Mouse (Mus musculus) midbrain, embryonic 13.5 days (tissue): ENCODE measurements around the gene Xylt1. TPM values are rescaled to one million over a fixed set of nuclear protein-coding genes. Genes with fewer than 3 reads are reported as not detected.
A peak's percentile ranks its signal among the peaks of the same experiment; 100 is the strongest.

Experiments used
- ATAC-seq: fragments of 200-750 bp; cut with Nextera tagmentation; 2 replicates; pipeline ENCODE4 v1.8.0; 2017; ENCODE audit warnings: mild to moderate bottlenecking, moderate TSS enrichment, moderate library complexity
- H3K27ac ChIP-seq: fragments of 300-500 bp; sonication (generic); 2 replicates; pipeline ENCODE4 v1.5.1; 2015; ENCODE audit warnings: inconsistent platforms, mild to moderate bottlenecking, moderate library complexity
- H3K27me3 ChIP-seq: fragments of 300-500 bp; sonication (generic); 2 replicates; pipeline ENCODE4 v1.6.1; 2015; ENCODE audit warnings: mild to moderate bottlenecking, inconsistent platforms
- H3K36me3 ChIP-seq: fragments of 300-500 bp; sonication (generic); 2 replicates; pipeline ENCODE4 v1.6.1; 2015; ENCODE audit warnings: mild to moderate bottlenecking, inconsistent platforms
- H3K4me1 ChIP-seq: fragments of 300-500 bp; sonication (generic); replicated peaks from 2 replicates; pipeline ENCODE4 v1.6.1; 2015; ENCODE audit warnings: inconsistent platforms
- H3K4me2 ChIP-seq: fragments of 300-500 bp; sonication (generic); replicated peaks from 2 replicates; pipeline ENCODE4 v1.6.1; 2015; ENCODE audit warnings: moderate library complexity, mild to moderate bottlenecking, inconsistent platforms
- H3K4me3 ChIP-seq: fragments of 300-500 bp; sonication (generic); replicated peaks from 2 replicates; pipeline ENCODE4 v1.5.1; 2015; ENCODE audit warnings: mild to moderate bottlenecking, inconsistent platforms
- H3K9ac ChIP-seq: fragments of 300-500 bp; sonication (generic); replicated peaks from 2 replicates; pipeline ENCODE4 v1.6.1; 2015; ENCODE audit warnings: mild to moderate bottlenecking, inconsistent platforms
- H3K9me3 ChIP-seq: fragments of 300-500 bp; sonication (generic); 2 replicates; pipeline ENCODE4 v1.6.1; 2016; ENCODE audit warnings: mild to moderate bottlenecking, inconsistent platforms
- WGBS: fragments of 180-500 bp; shearing (Covaris S2); methylation state at CpG from one replicate; pipeline ENCODE4 v1.1.7; 2015; 5-methylcytosine and 5-hydroxymethylcytosine counted together
- polyA plus RNA-seq: library from polyadenylated mRNA; unstranded; fragments of >200 nt; fragmentation: Nextera tagmentation; extraction: Ambion mirVana; gene quantifications from 2 replicates; pipeline ENCODE4 v1.2.1, GENCODE M21; 2015

Gene Xylt1
- polyA plus RNA-seq, 1 experiment from 2014 or later = 1.7 TPM

DNA sequence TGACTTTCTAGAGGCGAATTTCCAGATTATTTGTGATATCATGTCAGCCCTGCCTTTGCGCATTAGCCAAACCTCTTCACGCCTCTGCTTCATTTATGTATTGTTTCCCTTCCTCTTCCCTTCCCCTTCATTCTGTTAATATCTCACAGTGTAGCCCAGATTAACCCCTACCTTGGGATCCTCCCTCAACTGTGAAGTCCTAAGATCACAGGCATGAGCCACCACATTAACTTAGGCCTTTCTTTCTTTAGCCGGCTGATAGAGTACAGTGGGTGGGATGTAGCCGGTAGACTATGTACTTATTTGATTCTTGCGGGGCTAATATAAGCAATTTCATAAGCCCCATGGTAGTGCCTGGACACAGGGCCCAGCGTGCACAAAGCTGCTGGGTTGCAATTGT, 62.4 kb downstream of the Xylt1 start:
- H3K9me3 ChIP-seq = no peaks in the 10 kb centered on the region

GRCm38 (mm10) chr7:117445471-117445870, 64.7 kb downstream of the Xylt1 start:
- Histone ChIP-seq H3K9me3 (no peaks in the 10 kb centered on the region), H3K36me3 (no peaks in the 10 kb centered on the region), H3K27me3 (no peaks in the 10 kb centered on the region), H3K9ac (no peak overlapping the region), H3K27ac (no peak overlapping the region), H3K4me2 (no peak overlapping the region), H3K4me3 (no peak overlapping the region), H3K4me1 (no peaks in the 10 kb centered on the region)
- ATAC-seq = no peak
- WGBS = 44% methylated on average over 3 of the region's 3 CpGs

More for the DNA sequence above, 62.4 kb downstream of the Xylt1 start:
- no peak overlapping the region for H3K4me2 ChIP-seq
- WGBS = 89% methylated on average over 7 of the region's 7 CpGs
- H3K4me1 ChIP-seq = peaks cover 15% of the 10 kb centered on the region
- H3K9ac ChIP-seq = no peak overlapping the region
- H3K27ac ChIP-seq = no peak overlapping the region
- H3K36me3 ChIP-seq = no peaks in the 10 kb centered on the region
- ATAC-seq = no peak
- H3K4me3 ChIP-seq = no peak overlapping the region
- no peaks in the 10 kb centered on the region for H3K27me3 ChIP-seq

DNA sequence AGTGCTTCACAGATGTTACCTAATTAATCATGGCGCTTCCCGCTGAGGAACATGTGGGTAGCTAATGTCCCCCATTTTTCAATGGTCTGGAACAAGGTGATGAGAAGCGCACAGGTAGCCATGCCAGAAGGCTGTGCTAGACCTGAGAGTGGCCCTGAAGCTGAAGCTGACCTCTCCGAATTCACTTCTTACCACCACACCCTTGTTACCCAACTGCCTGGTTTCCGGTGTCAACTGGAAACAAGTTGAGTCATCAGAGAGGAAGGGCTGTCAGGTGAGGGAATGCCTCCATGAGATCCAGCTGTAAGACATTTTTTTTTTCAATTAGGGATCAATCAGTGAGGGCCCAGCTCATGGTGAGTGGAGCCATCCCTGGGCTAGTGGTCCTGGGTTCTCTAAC, 68.8 kb downstream of the Xylt1 start:
- Histone ChIP-seq H3K9me3 (no peaks in the 10 kb centered on the region), H3K9ac (no peak overlapping the region), H3K27ac (no peak overlapping the region), H3K36me3 (no peaks in the 10 kb centered on the region), H3K4me1 (peaks cover 11% of the 10 kb centered on the region; the same call in 1 of the 2 replicates), H3K4me2 (no peak overlapping the region), H3K4me3 (no peak overlapping the region), H3K27me3 (no peaks in the 10 kb centered on the region)
- 96% methylated on average over 5 of the region's 5 CpGs for WGBS
- ATAC-seq = no peak

- no peaks in the 10 kb centered on the region for H3K9me3 ChIP-seq
- H3K9ac ChIP-seq = no peak overlapping the region
- peaks cover 11% of the 10 kb centered on the region; the same call in 1 of the 2 replicates for H3K4me1 ChIP-seq
- ATAC-seq = no peak
- H3K36me3 ChIP-seq = no peaks in the 10 kb centered on the region
- no peak overlapping the region for H3K4me3 ChIP-seq
- no peaks in the 10 kb centered on the region for H3K27me3 ChIP-seq
- no peak overlapping the region for H3K4me2 ChIP-seq
- H3K27ac ChIP-seq = no peak overlapping the region
These were observed 70.4 kb downstream of the Xylt1 start for GRCm38 (mm10) chr7:117451212-117451611.

DNA sequence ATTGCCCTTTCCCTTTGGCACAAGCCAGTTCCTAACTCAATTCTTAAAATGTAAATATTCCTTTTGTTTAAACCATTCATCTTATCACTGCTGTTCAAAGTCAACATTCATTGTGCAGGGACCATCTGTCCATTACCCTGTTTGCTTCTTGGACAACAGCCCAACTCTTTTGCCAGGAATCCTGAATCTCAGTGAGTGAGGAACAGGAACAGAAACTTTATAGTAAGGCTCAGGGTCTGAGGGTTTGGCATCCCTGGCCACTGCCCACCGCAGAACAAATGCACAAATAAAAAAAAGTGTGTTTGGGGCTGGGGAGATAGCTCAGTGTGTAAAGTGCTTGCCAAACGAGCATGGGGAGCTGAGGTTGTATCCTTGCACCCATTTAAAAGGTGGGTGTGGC, 71.5 kb downstream of the Xylt1 start:
- Histone ChIP-seq H3K9ac (no peak overlapping the region), H3K27me3 (no peaks in the 10 kb centered on the region), H3K4me2 (no peak overlapping the region), H3K9me3 (no peaks in the 10 kb centered on the region), H3K27ac (no peak overlapping the region), H3K4me3 (no peak overlapping the region), H3K4me1 (peaks cover 11% of the 10 kb centered on the region; the same call in 1 of the 2 replicates), H3K36me3 (no peaks in the 10 kb centered on the region)
- no peak for ATAC-seq
- 71% methylated on average over 2 of the region's 2 CpGs for WGBS

DNA sequence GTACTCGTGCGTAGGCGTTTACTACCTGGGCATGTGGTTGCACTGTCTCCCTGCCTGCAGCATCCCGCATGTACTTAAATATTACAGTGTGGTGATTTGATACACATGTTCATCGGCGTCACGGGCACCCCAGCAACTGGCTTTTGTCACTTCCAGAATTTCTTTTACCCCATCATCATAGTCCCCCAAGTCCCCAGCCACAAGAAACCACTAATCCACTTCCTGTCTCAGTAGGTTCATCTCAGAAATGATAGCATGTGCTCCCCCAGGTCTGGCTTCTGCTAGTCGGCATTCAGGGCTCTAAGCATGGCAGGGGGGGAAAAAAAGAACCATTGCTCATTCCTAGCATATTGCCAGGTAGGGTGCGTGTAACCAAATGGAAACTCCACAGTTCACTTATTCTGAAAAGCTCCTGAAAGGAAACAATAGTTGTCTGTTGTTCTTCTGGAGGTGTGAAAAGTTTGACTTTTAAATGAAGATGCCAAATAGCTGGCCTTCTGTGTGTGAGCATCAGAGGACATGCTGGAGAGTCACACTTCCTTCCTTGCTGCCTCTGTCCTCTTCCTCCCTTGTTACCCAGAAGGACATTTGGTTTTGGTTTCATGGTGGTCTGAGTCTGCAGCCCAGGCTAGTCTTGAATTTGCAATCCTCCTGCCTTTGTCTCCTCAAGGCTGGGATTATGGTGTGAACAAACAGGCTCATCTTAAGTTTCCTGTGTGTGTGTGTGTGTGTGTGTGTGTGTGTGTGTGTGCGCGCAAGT, 74.2 kb downstream of the Xylt1 start:
- H3K27ac ChIP-seq = no peak overlapping the region
- 93% methylated on average over 11 of the region's 11 CpGs for WGBS

DNA sequence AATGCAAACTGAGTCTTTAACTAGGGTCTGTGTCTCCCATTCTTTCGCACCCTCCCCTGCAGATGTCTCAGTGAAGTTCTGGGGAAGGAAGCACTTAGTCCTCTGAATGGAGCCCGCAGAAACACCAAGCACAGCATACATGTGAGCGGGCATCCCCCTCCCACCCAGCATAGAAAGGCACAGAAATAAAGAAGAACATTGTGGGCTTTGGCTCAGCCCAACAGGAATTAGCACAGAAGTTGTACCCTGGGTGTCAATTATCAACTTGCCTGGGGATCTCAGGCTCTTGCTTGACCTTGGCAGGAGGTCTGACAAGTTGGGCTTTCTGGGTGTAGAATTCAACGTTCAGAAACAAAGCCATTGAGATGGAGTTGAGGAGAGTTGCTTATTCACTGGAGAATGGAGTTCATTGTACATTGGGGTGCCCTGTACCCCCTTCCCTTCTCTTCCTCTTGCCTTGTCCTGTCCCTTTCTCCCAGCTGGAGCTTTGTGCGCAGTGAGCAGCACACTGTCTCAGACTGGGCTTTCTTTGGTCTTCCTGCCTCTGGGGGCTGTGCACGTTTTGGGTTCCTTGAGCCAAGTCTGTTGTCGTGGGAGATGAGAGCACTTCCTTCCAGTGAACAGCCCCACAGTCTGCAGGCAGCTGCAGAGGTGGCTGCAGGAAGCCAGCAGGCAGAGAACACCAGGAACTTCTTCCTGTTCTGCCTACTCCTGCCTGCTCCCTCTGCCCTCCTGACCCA, 81.6 kb downstream of the Xylt1 start:
- ATAC-seq = peak; percentile 83
- no peak overlapping the region for H3K9ac ChIP-seq
- H3K4me1 ChIP-seq = no peaks in the 10 kb centered on the region
- no peak overlapping the region for H3K4me3 ChIP-seq
- H3K9me3 ChIP-seq = no peaks in the 10 kb centered on the region
- no peak overlapping the region for H3K4me2 ChIP-seq
- 53% methylated on average over 7 of the region's 7 CpGs for whole genome bisulfite sequencing
- no peaks in the 10 kb centered on the region for H3K36me3 ChIP-seq
- no peak overlapping the region for H3K27ac ChIP-seq
- no peaks in the 10 kb centered on the region for H3K27me3 ChIP-seq

More for the DNA sequence above, 74.2 kb downstream of the Xylt1 start:
- Histone ChIP-seq H3K9ac (no peak overlapping the region), H3K27me3 (no peaks in the 10 kb centered on the region), H3K4me2 (no peak overlapping the region), H3K4me3 (no peak overlapping the region), H3K4me1 (peaks cover 11% of the 10 kb centered on the region; the same call in 1 of the 2 replicates), H3K36me3 (no peaks in the 10 kb centered on the region), H3K9me3 (no peaks in the 10 kb centered on the region)
- no peak for ATAC-seq

GRCm38 (mm10) chr7:117464956-117465355, 84.2 kb downstream of the Xylt1 start:
- no peaks in the 10 kb centered on the region for H3K4me1 ChIP-seq
- H3K4me3 ChIP-seq = no peak overlapping the region
- H3K9ac ChIP-seq = no peak overlapping the region
- no peaks in the 10 kb centered on the region for H3K9me3 ChIP-seq
- WGBS = 80% methylated on average over 4 of the region's 4 CpGs
- H3K36me3 ChIP-seq = no peaks in the 10 kb centered on the region
- no peak overlapping the region for H3K27ac ChIP-seq
- H3K27me3 ChIP-seq = no peaks in the 10 kb centered on the region
- no peak for ATAC-seq
- no peak overlapping the region for H3K4me2 ChIP-seq

- 92% methylated on average over 7 of the region's 7 CpGs for WGBS
These were observed 85.4 kb downstream of the Xylt1 start for GRCm38 (mm10) chr7:117466006-117466780.

DNA sequence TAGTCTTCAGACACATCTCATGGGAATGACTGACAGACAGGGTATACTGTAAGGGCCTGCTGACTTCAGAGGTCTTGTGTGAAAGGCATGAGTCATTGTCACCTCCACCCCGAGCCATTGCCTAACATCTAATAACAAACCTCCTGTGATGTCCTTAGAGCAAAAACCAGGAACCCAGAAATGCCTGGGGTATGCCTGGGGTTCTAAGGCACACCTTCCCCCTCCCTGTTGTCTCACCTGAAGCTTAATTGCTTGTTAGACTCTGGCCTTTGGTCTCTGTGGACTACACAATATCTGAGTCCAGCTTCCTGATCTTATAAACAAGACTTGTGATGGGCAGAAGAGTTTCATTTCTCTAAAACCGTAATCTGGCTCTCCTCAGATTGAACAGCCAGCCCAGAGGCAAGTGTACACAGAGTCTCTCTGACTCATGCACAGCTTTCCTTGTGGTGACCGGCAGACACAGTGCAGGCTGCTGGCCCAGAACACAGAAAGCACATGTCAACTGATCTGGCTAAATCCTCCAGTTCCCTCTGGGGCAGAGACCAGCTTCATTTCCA, 89.5 kb downstream of the Xylt1 start:
- WGBS = 80% methylated on average over 3 of the region's 3 CpGs
- Histone ChIP-seq H3K4me2 (no peak overlapping the region), H3K36me3 (no peaks in the 10 kb centered on the region), H3K27me3 (0 out of 2 replicates have a peak, but pooled peaks cover 2% of the 10 kb centered on the region), H3K4me1 (peaks cover 34% of the 10 kb centered on the region), H3K4me3 (no peak overlapping the region), H3K9ac (no peak overlapping the region), H3K27ac (no peak overlapping the region), H3K9me3 (no peaks in the 10 kb centered on the region)
- no peak for ATAC-seq

More at GRCm38 (mm10) chr7:117466006-117466780, 85.4 kb downstream of the Xylt1 start:
- H3K27ac ChIP-seq = no peak overlapping the region
- no peaks in the 10 kb centered on the region for H3K9me3 ChIP-seq
- H3K4me1 ChIP-seq = no peaks in the 10 kb centered on the region
- ATAC-seq = no peak
- H3K36me3 ChIP-seq = no peaks in the 10 kb centered on the region
- H3K4me3 ChIP-seq = no peak overlapping the region
- no peak overlapping the region for H3K9ac ChIP-seq
- 0 out of 2 replicates have a peak, but pooled peaks cover 2% of the 10 kb centered on the region for H3K27me3 ChIP-seq
- no peak overlapping the region for H3K4me2 ChIP-seq

DNA sequence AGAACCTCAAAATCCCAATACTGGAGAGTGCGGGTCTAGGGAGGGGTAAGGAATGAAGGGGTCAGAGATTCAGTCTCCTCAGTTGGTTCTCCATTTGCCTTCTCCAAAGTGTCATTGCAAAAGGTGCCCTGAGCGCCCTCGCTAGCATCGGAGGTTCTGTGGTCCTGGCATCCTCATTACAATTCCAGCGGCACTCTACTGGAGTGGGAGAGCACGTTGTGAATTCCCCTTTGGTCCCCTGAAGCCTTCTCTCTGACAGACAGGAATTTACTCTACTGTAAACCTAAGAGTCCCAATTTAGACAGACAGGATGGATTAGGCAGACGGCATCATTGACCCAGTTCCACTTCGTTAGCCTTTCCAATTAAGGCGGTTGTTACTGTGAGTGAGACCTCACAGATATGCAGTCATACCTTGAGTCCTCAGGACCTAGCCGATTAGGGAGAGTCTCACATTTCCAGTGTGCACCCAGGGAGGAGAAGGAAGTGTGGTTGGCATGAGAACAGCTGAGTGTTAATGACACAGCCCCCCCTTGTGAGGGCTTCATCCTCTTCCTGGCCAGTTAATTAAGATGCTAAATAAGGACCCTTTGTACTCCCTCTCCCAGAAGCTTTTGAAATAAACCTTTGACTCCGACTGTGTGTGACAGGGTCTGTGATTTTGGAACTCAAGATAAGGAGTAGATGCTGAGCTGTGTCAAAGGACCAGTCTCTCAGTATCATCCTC, 91.4 kb downstream of the Xylt1 start:
- H3K9ac ChIP-seq = no peak overlapping the region
- H3K4me3 ChIP-seq = no peak overlapping the region
- no peaks in the 10 kb centered on the region for H3K9me3 ChIP-seq
- 35% methylated on average over 11 of the region's 11 CpGs for WGBS
- H3K4me2 ChIP-seq = no peak overlapping the region
- 0 out of 2 replicates have a peak, but pooled peaks cover 2% of the 10 kb centered on the region for H3K27me3 ChIP-seq
- H3K4me1 ChIP-seq = peaks cover 34% of the 10 kb centered on the region
- peak; percentile 65 for ATAC-seq
- H3K36me3 ChIP-seq = no peaks in the 10 kb centered on the region
- H3K27ac ChIP-seq = peak overlapping the region; percentile 49
